ENCODE assay signal across 8 mouse cellular contexts in the genomic region with DNA sequence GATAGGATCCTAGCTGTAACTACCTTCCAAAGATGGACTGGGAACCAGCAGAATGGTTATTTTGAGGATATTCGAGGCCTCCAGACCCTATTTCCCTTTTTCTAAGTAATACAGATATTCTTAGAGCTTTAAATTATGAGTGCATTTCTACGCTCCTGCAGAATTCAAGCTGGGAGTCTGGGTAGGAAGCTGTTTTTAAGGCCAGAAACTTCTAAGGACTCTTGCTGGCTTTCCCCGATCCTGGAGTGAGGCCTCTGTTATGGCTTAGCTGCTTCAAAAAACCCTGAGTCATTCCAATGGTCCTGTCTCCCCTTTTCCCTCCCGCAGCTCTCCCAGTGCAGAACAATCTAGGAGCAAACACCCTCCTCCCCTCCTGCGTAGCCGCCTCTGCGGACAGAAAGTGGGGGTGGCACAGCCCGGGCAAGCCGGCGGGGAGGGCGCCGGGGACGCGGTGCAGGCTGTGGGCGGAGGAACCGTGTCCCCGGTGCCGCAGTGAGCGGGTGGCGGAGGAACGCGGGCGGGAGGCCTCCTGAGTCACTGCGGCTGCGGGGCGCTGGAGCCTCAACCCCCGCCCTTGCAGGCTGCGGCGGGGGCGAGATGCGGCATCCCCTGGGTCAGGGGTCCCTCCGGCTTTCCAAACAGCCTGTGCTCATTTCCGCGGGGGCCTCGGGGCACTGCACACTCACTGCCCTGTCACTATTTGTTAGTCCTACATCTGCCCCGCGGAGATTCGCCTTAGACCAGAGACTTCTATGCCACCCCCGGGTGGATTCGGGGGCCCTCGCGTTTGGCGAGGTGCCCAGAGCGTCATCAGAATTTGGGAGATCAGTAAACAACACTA. TPM values are rescaled to one million over a fixed set of nuclear protein-coding genes. Genes with fewer than 3 reads are reported as not detected.
A peak's percentile ranks its signal among the peaks of the same experiment; 100 is the strongest.
DNase-seq lines count a peak whose midpoint lies in the region; ATAC-seq and TF ChIP-seq lines count a peak whose summit lies in the region.

No protein-coding gene starts in this region.

- no peak for TF ChIP-seq CTCF in forebrain, postnatal 0 days (IDR thresholded peaks at IDR 0.05; ENCODE audit: low read depth)
- no peak for TF ChIP-seq CTCF in layer of hippocampus, adult 2 months (conservative IDR thresholded peaks at IDR 0.05)

- peak overlapping the region; percentile 97 for H3K4me2 ChIP-seq in forebrain, postnatal 0 days (ENCODE audit: low read depth)

- H3K9ac ChIP-seq in forebrain, postnatal 0 days, result peak overlapping the region; percentile 69

- peak; percentile 80 for ATAC-seq in forebrain, postnatal 0 days

- no peaks in the 10 kb centered on the region for H3K27me3 ChIP-seq in forebrain, postnatal 0 days (ENCODE audit: insufficient read depth, low read length)

- H3K4me3 ChIP-seq in forebrain, postnatal 0 days (ENCODE audit: low read depth, low read length), result peak overlapping the region; percentile 52
- peak overlapping the region; percentile 67 for H3K4me3 ChIP-seq in layer of hippocampus, adult 2 months

- H3K4me1 ChIP-seq in forebrain, postnatal 0 days (ENCODE audit: insufficient read depth), result peaks cover 7% of the 10 kb centered on the region; the same call in 1 of the 2 replicates

- peak overlapping the region; percentile 42 for H3K27ac ChIP-seq in forebrain, postnatal 0 days (ENCODE audit: low read depth, low read length)
- H3K27ac ChIP-seq in layer of hippocampus, adult 2 months, result peak overlapping the region; percentile 99

- intact Hi-C loops in heart, postnatal 25 days (cut with DNase I), result no loop called here

- DNase-seq in ES-CJ7 (ENCODE audit: low read depth, low spot score), result peak; percentile 31
- peak; percentile 94 for DNase-seq in cerebellum, adult 11-12 months
- DNase-seq in forebrain, postnatal 0 days, result peak; percentile 67
- peak; percentile 72 for DNase-seq in heart, postnatal 25 days (ENCODE audit: low spot score)
- DNase-seq in layer of hippocampus, adult 2 months (ENCODE audit: low spot score in 2 of 2), result peak; percentile 79 to 87
- DNase-seq in lung, adult 18-20 months, result peak; percentile 82 to 87
- DNase-seq in ovary, postnatal 14 days (ENCODE audit: low spot score), result peak; percentile 70
- DNase-seq in urinary bladder, postnatal 14 days (ENCODE audit: low spot score), result peak; percentile 83

- no peaks in the 10 kb centered on the region for H3K9me3 ChIP-seq in forebrain, postnatal 0 days (ENCODE audit: low read length)

- WGBS in forebrain, postnatal 0 days, result 2% methylated on average over 43 of the region's 44 CpGs

- H3K36me3 ChIP-seq in forebrain, postnatal 0 days (ENCODE audit: insufficient read depth), result no peaks in the 10 kb centered on the region

RNA-seq across cellular contexts. Expression of a gene that starts 34.7 kb away (rescaled TPM):
- total RNA-seq in forebrain, postnatal 0 days (2014; rRNA removed), result 244 and 245 TPM in 2 replicates
- polyA plus RNA-seq in forebrain, postnatal 0 days (2015; fragmentation: Nextera tagmentation; extraction: Ambion mirVana), result 171 and 278 TPM in 2 replicates
- total RNA-seq in heart, postnatal 25 days (2021), result not detected
- 1,000 to 10,000 TPM; 2,121 to 2,268 TPM for total RNA-seq in layer of hippocampus, adult 2 months (2021)

Comparison
In these comparisons a context has a peak if more than half of its experiments do, and no peak if none do; other contexts are left out.
1. Peak in every context shown above with its lines: DNase-seq, ATAC-seq, H3K4me3 ChIP-seq and H3K27ac ChIP-seq.
2. DNase-seq: peak in every context shown above with its lines; median percentile 94 in cerebellum, adult 11-12 months; 84 in lung, adult 18-20 months; 83 in layer of hippocampus, adult 2 months; 83 in urinary bladder, postnatal 14 days; 72 in heart, postnatal 25 days; 70 in ovary, postnatal 14 days; 67 in forebrain, postnatal 0 days; 31 in ES-CJ7.
3. RNA of a gene that starts 34.7 kb away (total RNA-seq): 2,121 to 2,268 TPM in layer of hippocampus, adult 2 months and 244 to 245 TPM in forebrain, postnatal 0 days; not detected in heart, postnatal 25 days; every median in the first group is over 100 times any median in the second.